In genomic region chr9:108661677-108662612, GRCm38 (mm10) we compare ENCODE assay signal across 8 mouse cellular contexts. TPM values are rescaled to one million over a fixed set of nuclear protein-coding genes. Genes with fewer than 3 reads are reported as not detected.
A peak's percentile ranks its signal among the peaks of the same experiment; 100 is the strongest.
DNase-seq lines count a peak whose midpoint lies in the region; ATAC-seq and TF ChIP-seq lines count a peak whose summit lies in the region.

TSS of gene Slc25a20 (plus strand) at chr9:108662088.

- H3K4me3 ChIP-seq in E14TG2a.4 (replicated peaks; ENCODE audit: low read length): peak within 1 kb of the TSS; percentile 89
- H3K4me3 ChIP-seq in forebrain, embryonic 13.5 days: peak within 1 kb of the TSS; percentile 70
- peak within 1 kb of the TSS; percentile 69 for H3K4me3 ChIP-seq in neural tube, embryonic 15.5 days (replicated peaks)

- H3K9ac ChIP-seq in forebrain, embryonic 13.5 days: peak within 1 kb of the TSS; percentile 69
- H3K9ac ChIP-seq in neural tube, embryonic 15.5 days (replicated peaks): peak within 1 kb of the TSS; percentile 50

- H3K36me3 ChIP-seq in E14TG2a.4 (ENCODE audit: insufficient read depth, low read length): peaks cover 3% of the 10 kb centered on the region; the same call in 1 of the 2 replicates
- no peaks in the 10 kb centered on the region for H3K36me3 ChIP-seq in forebrain, embryonic 13.5 days (ENCODE audit: poor library complexity, severe bottlenecking)
- peaks cover 5% of the 10 kb centered on the region for H3K36me3 ChIP-seq in neural tube, embryonic 15.5 days

- intact Hi-C loops in heart, postnatal 10 days (cut with DNase I): no loop called here

- H3K4me2 ChIP-seq in forebrain, embryonic 13.5 days: peak within 1 kb of the TSS; percentile 74
- peak within 1 kb of the TSS; percentile 64 for H3K4me2 ChIP-seq in neural tube, embryonic 15.5 days

- peak; percentile 56; the same call in 1 of the 2 replicates for ATAC-seq in cerebellum, adult (ENCODE audit: insufficient number of reproducible peaks, low FRiP score, low TSS enrichment)
- peak; percentile 89 for ATAC-seq in forebrain, embryonic 13.5 days
- peak; percentile 93 for ATAC-seq in neural tube, embryonic 15.5 days (ENCODE audit: low FRiP score)

- H3K27ac ChIP-seq in forebrain, embryonic 13.5 days: no peak within 1 kb of the TSS; the same call in 1 of the 2 replicates
- 0 out of 2 replicates have a peak within 1 kb of the TSS, but pooled peaks have one; percentile 28 for H3K27ac ChIP-seq in neural tube, embryonic 15.5 days (replicated peaks)

- no peaks in the 10 kb centered on the region for H3K9me3 ChIP-seq in E14TG2a.4 (ENCODE audit: low read length)
- no peaks in the 10 kb centered on the region for H3K9me3 ChIP-seq in forebrain, embryonic 13.5 days (replicated peaks)
- no peaks in the 10 kb centered on the region for H3K9me3 ChIP-seq in neural tube, embryonic 15.5 days (replicated peaks)

- TF ChIP-seq CTCF in E14TG2a.4 (conservative IDR thresholded peaks at IDR 0.05; ENCODE audit: low read length): no peak

- peak; percentile 87 to 89 for DNase-seq in heart, postnatal 10 days
- peak; percentile 70 for DNase-seq in layer of hippocampus, adult 11-12 months (ENCODE audit: low spot score)
- DNase-seq in lung, adult 18-20 months: peak; percentile 92 to 95
- peak; percentile 88 for DNase-seq in testis, postnatal 14 days (ENCODE audit: low spot score)

- WGBS in forebrain, embryonic 13.5 days: 3% methylated on average over 36 of the region's 37 CpGs
- WGBS in neural tube, embryonic 15.5 days: 3% methylated on average over 35 of the region's 37 CpGs

- peaks cover 48% of the 10 kb centered on the region for H3K4me1 ChIP-seq in E14TG2a.4 (replicated peaks; ENCODE audit: low read depth, low read length)
- H3K4me1 ChIP-seq in forebrain, embryonic 13.5 days: peaks cover 8% of the 10 kb centered on the region
- peaks cover 16% of the 10 kb centered on the region for H3K4me1 ChIP-seq in neural tube, embryonic 15.5 days

- H3K27me3 ChIP-seq in E14TG2a.4 (ENCODE audit: insufficient read depth, low read length): no peaks in the 10 kb centered on the region
- H3K27me3 ChIP-seq in forebrain, embryonic 13.5 days: no peaks in the 10 kb centered on the region
- H3K27me3 ChIP-seq in neural tube, embryonic 15.5 days (replicated peaks): no peaks in the 10 kb centered on the region

RNA-seq across cellular contexts. Expression of gene Slc25a20, which starts in this region (rescaled TPM):
- 39.0 and 41.3 TPM in 2 replicates for polyA plus RNA-seq in forebrain, embryonic 13.5 days (2015; fragmentation: Nextera tagmentation; extraction: Ambion mirVana)
- 100 to 1,000 TPM; 249 to 251 TPM for total RNA-seq in heart, postnatal 10 days (2021)
- polyA plus RNA-seq in neural tube, embryonic 15.5 days (2015; fragmentation: Nextera tagmentation; extraction: Ambion mirVana): 41.4 and 49.4 TPM in 2 replicates
